Mouse (Mus musculus) gastrocnemius, postnatal 25 days (tissue): ENCODE results near the gene Asb15. TPM values are rescaled to one million over a fixed set of nuclear protein-coding genes. Genes with fewer than 3 reads are reported as not detected.

Experiments used
- DNase-seq: peaks from one replicate; pipeline ENCODE4 v3.0.0; 2022
- total RNA-seq, 2 experiments: library from RNA; stranded (reverse); gene quantifications; 1 replicate in 1 of 2; 2 replicates in 1 of 2; pipeline ENCODE4 v1.2.3; 2021

Gene Asb15
- total RNA-seq, 2 experiments from 2014 or later = 10.3 to 20.8 TPM

GRCm38 (mm10) chr6:24564886-24565285 is 36.9 kb downstream of the Asb15 start:
- no peak for DNase-seq

- DNase-seq = no peak
Measured at GRCm38 (mm10) chr6:24568963-24569362, 41.0 kb downstream of the Asb15 start.

GRCm38 (mm10) chr6:24569711-24570110 is 41.8 kb downstream of the Asb15 start:
- DNase-seq = no peak

GRCm38 (mm10) chr6:24570278-24570677 is 42.3 kb downstream of the Asb15 start:
- peak; percentile 15 for DNase-seq

GRCm38 (mm10) chr6:24571126-24571525 is 43.2 kb downstream of the Asb15 start:
- no peak for DNase-seq

GRCm38 (mm10) chr6:24572431-24572830 is 44.5 kb downstream of the Asb15 start:
- DNase-seq = no peak

- no peak for DNase-seq
Measured at GRCm38 (mm10) chr6:24573319-24573718, 45.4 kb downstream of the Asb15 start.

GRCm38 (mm10) chr6:24583456-24583855 is 55.5 kb downstream of the Asb15 start:
- peak; percentile 66 for DNase-seq

- no peak for DNase-seq
Measured at GRCm38 (mm10) chr6:24585431-24586310, 57.7 kb downstream of the Asb15 start.

- DNase-seq = peak; percentile 74
Measured at GRCm38 (mm10) chr6:24586885-24587284, 58.9 kb downstream of the Asb15 start.

- no peak for DNase-seq
Measured at GRCm38 (mm10) chr6:24590282-24590681, 62.3 kb downstream of the Asb15 start.

GRCm38 (mm10) chr6:24591525-24592218 is 63.7 kb downstream of the Asb15 start:
- DNase-seq = no peak

- DNase-seq = peak; percentile 54
Measured at GRCm38 (mm10) chr6:24597500-24597899, 69.6 kb downstream of the Asb15 start, which contains the start of gene Lmod2. Gene Lmod2 (plus strand): TSS chr6:24597762.

GRCm38 (mm10) chr6:24599179-24599578 is 71.2 kb downstream of the Asb15 start:
- DNase-seq = no peak

GRCm38 (mm10) chr6:24599639-24600038 is 71.7 kb downstream of the Asb15 start:
- no peak for DNase-seq

- DNase-seq = no peak
Measured at GRCm38 (mm10) chr6:24600134-24600533, 72.2 kb downstream of the Asb15 start.

- DNase-seq = no peak
Measured at GRCm38 (mm10) chr6:24600726-24601125, 72.8 kb downstream of the Asb15 start.

- DNase-seq = peak; percentile 65
Measured at GRCm38 (mm10) chr6:24601668-24602067, 73.7 kb downstream of the Asb15 start.

- no peak for DNase-seq
Measured at GRCm38 (mm10) chr6:24602351-24602750, 74.4 kb downstream of the Asb15 start.

- DNase-seq = no peak
Measured at GRCm38 (mm10) chr6:24602993-24603392, 75.0 kb downstream of the Asb15 start.

GRCm38 (mm10) chr6:24604289-24604688 is 76.3 kb downstream of the Asb15 start:
- DNase-seq = no peak

- DNase-seq = no peak
Measured at GRCm38 (mm10) chr6:24605631-24606030, 77.7 kb downstream of the Asb15 start.

- DNase-seq = no peak
Measured at GRCm38 (mm10) chr6:24606512-24606911, 78.6 kb downstream of the Asb15 start.
